Mouse (Mus musculus): ENCODE data around the gene Nmrk2.

The Nmrk2 gene

DNA sequence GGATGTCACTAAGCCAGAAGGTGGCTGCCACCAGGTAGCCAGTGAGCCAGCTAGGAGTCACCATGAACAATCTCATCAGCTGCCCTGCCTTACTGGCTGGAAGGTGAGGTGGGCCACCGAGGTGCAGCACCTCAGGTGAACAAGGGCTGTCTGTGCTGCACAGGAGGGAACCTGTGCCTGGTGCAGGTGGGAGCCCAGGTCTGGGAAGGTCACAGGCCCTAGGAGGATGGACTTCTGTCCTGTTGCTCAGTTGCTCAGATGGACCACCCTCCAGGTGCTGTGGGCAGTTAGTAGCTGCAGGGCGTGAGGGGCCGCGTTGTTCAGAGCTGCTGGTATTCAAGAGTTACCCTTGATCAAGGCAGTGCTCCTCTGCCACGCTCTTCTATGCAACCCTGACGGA, 15.0 kb upstream of the Nmrk2 start:
- DNase-seq (ENCODE audit: low spot score): no peak

DNA sequence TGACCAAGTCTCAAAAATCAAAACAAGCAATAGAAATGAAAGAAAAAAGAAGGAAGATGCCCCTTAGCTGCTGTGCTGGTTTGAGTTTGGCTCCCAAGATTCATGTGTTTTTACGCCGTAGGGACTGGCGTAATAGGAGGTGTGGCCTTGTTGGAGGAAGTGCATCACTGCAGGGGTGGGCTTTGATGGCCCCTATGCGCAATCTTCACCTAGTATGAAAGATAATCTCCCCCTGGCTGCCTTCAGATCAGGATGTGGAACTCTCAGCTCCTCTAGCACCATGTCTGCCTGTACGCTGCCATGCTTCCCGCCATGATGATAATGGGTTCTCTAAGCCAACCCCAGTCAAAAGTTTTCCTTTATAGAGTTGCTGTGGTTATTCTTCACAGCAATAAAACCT, 14.4 kb upstream of the Nmrk2 start:
- no peak for DNase-seq (ENCODE audit: low spot score)

- DNase-seq (ENCODE audit: low spot score): no peak
Observed at GRCm38 (mm10) chr10:81210154-81210553, 8.3 kb upstream of the Nmrk2 start.

DNA sequence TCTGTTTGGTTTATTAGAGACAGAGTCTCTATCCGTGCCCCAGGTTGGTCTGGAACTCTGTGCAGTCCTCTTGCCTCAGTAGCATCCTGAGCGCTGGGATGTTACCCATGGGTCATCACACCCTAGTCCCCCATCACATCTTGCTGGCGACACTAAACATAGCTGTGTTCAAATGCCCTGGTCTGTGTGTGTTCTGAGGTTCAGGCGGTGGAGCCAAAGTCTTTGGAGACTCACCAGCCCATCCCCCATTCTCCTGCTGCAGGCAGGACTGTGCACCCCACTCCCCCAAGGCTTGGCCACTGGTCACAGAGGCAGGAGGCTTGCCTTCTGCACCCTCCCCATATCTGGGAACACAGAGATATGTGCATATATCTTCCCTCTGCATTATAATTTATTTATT, 2.3 kb upstream of the Nmrk2 start:
- DNase-seq (ENCODE audit: low spot score): no peak

DNA sequence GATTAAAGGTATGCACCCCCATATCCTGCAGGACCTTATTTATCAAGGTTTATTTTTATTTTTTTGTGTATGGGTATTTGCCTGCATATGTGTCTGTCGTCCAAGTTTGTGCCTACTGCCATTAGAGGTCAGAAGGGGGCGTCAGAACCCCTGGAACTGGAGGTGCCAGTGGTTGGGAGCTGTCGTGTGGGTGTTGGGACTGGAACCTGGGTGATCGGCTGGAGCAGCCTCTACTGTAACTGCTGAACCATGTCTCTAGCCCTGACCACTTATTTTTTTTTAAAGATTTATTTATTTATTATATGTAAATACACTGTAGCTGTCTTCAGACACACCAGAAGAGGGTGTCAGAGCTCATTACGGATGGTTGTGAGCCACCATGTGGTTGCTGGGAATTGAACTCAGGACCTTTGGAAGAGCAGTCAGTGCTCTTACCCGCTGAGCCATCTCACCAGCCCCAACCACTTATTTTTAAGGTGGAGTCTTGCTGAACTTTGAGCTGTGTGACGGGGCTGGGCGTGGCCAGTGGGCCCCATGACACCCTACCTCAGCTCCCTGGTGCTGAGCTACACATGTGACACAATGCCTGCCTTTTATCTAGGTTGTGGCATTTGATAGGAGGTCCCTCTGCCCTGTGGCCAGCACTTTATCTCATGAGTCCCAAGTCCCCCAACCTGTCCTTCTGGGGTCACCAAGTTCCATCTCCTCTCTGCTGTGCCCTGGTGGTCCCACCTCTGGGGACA, 1.3 kb upstream of the Nmrk2 start:
- DNase-seq (ENCODE audit: low spot score): peak; percentile 77

- no peak for DNase-seq (ENCODE audit: low spot score)
Observed at GRCm38 (mm10) chr10:81200605-81201287, 1.1 kb downstream of the Nmrk2 start.

GRCm38 (mm10) chr10:81200141-81200540, 1.7 kb downstream of the Nmrk2 start:
- no peak for DNase-seq (ENCODE audit: low spot score)

DNA sequence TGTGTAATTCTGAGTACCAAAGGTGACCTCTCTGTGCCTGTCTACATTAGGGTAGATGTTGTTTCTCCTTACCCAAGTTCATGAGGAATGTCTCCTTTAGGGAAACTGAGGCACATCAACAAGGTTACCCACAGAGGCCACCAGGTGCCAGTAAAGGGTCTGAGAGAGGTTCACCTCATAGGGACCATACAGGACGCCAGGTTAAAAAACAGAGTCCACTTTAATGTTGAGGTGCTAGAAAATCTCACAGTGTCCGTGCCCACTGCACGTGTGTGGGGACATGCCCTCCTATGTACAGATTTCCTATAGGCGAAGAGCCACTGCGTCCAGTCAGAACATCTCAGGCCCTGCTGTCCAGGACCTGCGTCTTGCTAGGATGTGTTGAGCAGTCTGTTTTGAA, 2.9 kb downstream of the Nmrk2 start:
- no peak for DNase-seq (ENCODE audit: low spot score)

DNA sequence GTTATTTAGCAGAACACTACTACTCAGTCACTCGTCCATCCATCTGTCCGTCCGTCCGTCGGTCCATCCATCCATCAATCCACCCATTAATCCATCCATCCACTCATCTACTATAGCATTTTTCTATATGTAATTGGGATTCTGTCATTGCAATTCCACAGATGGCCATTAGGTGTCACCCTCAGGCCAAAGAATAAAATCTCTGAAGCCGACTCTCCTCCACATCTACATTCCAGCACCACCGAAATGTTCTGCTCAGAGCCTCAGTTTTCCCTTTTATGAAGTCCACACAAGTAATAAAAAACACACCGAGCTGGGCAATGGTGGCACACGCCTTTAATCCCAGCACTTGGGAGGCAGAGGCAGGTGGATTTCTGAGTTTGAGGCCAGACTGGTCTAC, 3.6 kb downstream of the Nmrk2 start:
- DNase-seq (ENCODE audit: low spot score): peak; percentile 78

- no peak for DNase-seq (ENCODE audit: low spot score)
Observed at GRCm38 (mm10) chr10:81197305-81197704, 4.5 kb downstream of the Nmrk2 start.

GRCm38 (mm10) chr10:81196470-81197065, 5.3 kb downstream of the Nmrk2 start:
- no peak for DNase-seq (ENCODE audit: low spot score)

DNA sequence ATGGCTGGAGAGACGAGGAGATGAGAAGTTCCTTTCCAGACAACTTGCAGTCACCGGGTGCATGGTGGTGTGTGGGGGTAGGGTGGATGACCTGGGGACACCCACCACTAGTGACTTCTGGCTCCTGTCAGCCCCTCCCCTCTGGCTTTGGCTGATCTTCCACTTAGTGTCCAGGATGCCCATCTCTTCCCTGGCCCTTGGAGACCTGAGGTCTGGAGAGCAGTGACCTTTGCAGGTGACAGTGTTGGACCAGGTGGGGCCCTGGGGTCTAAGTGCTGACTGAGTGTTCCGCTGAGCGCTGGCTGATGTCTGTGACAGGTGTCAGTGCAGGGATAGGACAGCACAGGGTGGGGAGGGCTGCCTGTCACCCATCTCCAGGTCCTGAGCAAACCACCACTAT, 6.6 kb downstream of the Nmrk2 start:
- no peak for DNase-seq (ENCODE audit: low spot score)

DNA sequence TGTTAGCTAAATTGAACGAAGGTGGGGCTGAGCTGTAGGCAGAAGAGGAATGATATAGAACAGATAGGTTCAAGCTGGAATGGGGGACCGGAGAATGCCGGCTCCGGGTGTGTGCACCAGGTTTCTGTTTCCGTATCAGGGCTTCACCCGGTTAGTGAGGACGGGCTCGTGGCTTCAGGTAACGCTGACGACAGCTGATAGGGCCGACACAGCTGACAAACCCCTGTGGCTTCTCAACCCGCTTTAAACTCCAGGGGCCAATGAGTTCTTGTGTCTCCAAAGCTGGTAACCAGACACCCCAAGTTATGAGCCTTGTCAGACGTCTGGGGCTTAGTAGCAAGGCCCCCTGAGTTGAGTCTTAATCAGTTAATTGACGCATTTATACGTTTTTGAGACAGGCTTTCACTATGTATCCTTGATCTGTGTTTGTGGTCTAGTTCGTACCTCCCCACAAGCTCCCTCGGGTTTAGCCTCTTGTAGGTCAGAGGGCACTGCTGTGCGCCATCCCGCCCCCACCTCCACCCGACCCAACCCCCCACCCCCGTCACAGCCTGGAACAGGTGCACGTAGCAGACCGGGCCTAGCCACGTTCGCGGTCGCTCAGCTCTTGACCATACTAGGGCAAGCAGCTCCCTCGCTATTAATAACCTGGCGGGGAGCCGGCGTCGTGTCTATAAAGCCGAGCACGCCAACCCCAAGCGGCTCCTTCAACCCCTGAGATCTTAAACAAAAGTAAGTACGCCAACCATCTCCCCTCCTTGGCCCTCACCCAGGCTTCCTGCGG, 7.7 kb downstream of the Nmrk2 start:
- no peak for DNase-seq (ENCODE audit: low spot score)

DNA sequence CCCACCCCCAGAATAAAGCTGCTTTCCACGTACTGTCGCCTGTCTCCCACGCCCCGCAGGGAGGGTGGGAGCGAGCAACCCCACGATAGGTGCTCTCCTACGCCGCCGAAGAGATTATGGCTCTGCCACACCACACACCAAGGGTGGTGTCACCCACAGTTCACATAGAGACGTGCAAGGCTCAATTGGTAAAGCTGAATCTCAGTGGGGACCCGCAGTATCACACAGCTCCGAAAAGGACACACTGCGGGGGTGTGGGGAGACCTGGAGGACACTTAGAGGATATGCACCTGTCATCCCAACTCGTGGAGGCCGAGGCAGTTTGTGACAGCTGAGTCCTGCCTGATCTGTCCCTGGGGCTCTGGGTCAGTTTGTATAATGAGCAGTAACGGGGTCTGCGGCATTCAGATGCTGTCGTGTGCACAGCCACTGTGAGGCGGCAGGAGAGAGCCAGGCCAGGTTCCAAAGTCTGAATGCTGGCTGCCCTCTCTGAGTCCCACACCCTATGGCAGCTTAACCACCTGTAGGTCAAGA, 8.8 kb downstream of the Nmrk2 start:
- DNase-seq (ENCODE audit: low spot score): no peak

GRCm38 (mm10) chr10:81192270-81192967, 9.4 kb downstream of the Nmrk2 start:
- peak; percentile 72 for DNase-seq (ENCODE audit: low spot score)

DNA sequence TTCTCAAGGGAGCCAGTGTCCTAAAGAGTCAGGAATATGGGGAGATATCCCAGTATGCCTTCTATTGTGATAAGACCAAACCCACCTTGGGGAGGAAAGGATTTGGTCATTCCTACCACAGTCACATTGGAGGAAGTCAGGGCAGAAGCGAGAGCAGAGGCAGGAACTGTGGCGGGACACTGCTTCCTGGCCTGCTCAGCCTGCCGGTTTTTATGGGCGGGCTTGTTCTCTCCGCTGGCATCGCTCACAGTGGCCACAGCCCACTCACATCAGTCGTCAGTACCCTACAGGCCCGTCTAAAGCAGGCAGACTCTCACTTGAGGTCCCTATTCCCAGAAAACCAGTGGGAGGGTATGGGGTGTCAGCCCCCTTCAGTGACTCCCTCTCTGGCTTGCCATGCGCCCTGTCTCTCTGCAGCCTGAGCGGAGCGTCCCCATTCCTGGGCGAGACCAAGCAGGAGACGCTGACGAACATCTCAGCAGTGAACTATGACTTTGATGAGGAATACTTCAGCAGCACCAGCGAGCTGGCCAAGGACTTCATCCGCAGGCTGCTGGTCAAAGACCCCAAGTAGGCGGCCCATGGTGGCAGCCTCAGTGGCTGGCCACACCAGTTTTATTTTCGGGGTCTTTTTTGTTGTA, 10.4 kb downstream of the Nmrk2 start:
- no peak for DNase-seq (ENCODE audit: low spot score)

GRCm38 (mm10) chr10:81190912-81191321, 10.9 kb downstream of the Nmrk2 start:
- no peak for DNase-seq (ENCODE audit: low spot score)

DNA sequence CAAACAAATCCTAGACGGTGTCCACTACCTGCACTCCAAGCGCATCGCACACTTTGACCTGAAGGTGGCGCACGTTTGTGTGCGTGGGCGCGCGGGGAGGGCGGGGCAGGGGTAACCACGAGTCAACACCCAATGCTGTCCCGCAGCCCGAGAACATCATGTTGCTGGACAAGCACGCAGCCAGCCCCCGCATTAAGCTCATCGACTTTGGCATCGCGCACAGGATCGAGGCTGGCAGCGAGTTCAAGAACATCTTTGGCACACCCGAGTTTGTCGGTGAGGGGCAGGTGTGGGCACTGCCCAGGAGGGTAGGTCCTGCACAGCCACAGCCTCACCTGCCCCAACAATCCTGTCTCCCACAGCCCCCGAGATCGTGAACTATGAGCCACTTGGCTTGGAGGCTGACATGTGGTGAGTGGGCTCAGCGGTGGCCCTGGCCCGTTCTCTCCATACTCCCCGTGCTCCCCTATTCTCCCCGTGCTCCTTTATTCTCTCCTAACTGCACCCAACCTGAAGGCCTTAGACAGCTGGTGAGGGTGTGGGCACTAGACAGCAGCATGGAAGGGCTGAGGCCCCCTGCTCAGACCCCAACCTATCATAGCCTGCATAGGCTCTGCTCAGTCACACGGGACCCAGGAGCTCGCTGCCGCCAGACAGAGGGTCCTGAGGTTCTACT, 11.5 kb downstream of the Nmrk2 start:
- DNase-seq (ENCODE audit: low spot score): no peak

- no peak for DNase-seq (ENCODE audit: low spot score)
Observed at GRCm38 (mm10) chr10:81189821-81190220, 12.0 kb downstream of the Nmrk2 start.

- DNase-seq (ENCODE audit: low spot score): no peak
Observed at GRCm38 (mm10) chr10:81187161-81187560, 14.7 kb downstream of the Nmrk2 start.

- DNase-seq (ENCODE audit: low spot score): no peak
Observed at GRCm38 (mm10) chr10:81184765-81185164, 17.1 kb downstream of the Nmrk2 start.

Data from c-Kit-positive CD71-positive TER-119-positive erythroid progenitor cells, embryonic 14.5 days (primary cell).